Mouse (Mus musculus) olfactory bulb, adult 2 months (tissue): ENCODE data around the gene Drg1. TPM values are rescaled to one million over a fixed set of nuclear protein-coding genes. Genes with fewer than 3 reads are reported as not detected.
"Not testable (repeated sequence)": the region's sequence is repeated elsewhere in the genome, so short reads cannot be mapped to it uniquely, and the experiment has no call there.

ENCODE experiments used
- H3K27ac ChIP-seq: fragments of 200-500 bp; 2 replicates; pipeline ENCODE4 v1.5.1; 2012; ENCODE audit warnings: low read depth, low read length; ENCODE audit not compliant: insufficient read depth
- H3K4me1 ChIP-seq: fragments of 200-500 bp; 2 replicates; pipeline ENCODE4 v1.6.1; 2012; ENCODE audit warnings: low read length; ENCODE audit not compliant: control insufficient read depth, insufficient read depth
- H3K4me3 ChIP-seq: fragments of 200-500 bp; 2 replicates; pipeline ENCODE4 v1.5.1; 2012; ENCODE audit warnings: mild to moderate bottlenecking, low read depth, low read length, moderate library complexity; ENCODE audit not compliant: insufficient read depth
- WGBS: fragments of 180-500 bp; shearing (Covaris S2); methylation state at CpG from one replicate; pipeline ENCODE4 v1.1.7; 2018; 5-methylcytosine and 5-hydroxymethylcytosine counted together
- polyA plus RNA-seq: library from polyadenylated mRNA; stranded (reverse); fragments of >200 nt; gene quantifications from 2 replicates; pipeline ENCODE4 v1.2.4, GENCODE M21; 2012; ENCODE audit warnings: low replicate concordance; ENCODE audit not compliant: missing spikeins, insufficient read depth, insufficient read length

The Drg1 gene
- polyA plus RNA-seq, 1 experiment, result not detected

DNA sequence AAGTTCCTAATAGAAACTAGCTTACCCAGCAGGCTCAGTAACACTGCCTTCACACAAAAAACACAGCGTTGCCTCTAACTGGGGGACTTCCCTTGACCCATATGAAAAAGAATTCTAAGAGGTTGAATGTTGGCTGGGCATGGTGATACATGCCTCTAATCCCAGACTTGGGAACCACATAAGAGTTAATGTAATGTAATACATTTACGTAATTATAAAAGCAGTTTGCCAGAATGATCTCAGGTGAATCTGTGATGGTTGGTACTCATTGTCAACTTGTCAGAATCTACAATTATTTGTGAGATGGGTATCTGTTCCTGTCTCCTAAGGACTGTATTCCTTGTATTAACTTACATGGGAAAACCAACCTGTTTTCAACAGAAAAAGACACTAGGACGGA, 109.2 kb downstream of the Drg1 start:
- 93% methylated on average over 3 of the region's 3 CpGs for WGBS

DNA sequence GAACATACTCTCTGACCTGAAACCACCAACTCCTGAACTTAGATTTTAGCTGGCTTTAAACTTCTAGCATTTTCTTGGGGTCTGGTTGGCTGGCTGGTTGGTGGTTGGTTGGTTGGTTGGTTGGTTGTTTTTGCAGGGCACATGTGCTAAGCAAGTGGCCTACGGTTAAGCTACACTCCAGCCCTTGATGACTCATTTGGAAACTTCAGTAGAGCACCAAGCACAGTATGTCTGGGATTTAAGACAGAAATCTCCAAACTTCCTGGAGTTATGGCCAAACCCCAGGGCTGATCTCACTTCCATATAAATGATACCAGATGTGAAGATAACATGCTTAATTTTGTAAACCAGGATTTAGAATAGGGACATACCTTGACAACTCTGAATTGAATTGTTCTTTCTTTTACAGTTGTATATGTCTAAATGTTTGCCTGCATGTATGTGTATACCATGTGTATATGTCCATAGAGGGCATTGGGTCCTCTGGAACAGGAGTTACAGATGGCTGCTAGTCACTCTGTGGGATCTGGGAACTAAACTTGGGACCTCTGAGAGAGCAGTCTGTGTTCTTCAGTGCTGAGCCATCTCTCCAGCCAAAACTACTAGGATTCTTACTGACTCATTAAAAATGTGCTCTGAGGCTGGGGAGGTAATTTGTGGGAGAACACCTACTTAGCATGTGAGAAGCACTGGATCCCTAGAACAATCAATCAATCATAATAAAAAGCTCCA, 112.4 kb downstream of the Drg1 start:
- 71% methylated on average over 1 of the region's 1 CpGs for WGBS
- not testable (repeated sequence) for H3K4me1 ChIP-seq, H3K4me3 ChIP-seq, H3K27ac ChIP-seq

More for the DNA sequence above, 109.2 kb downstream of the Drg1 start:
- not testable (repeated sequence) for H3K4me1 ChIP-seq, H3K4me3 ChIP-seq, H3K27ac ChIP-seq

DNA sequence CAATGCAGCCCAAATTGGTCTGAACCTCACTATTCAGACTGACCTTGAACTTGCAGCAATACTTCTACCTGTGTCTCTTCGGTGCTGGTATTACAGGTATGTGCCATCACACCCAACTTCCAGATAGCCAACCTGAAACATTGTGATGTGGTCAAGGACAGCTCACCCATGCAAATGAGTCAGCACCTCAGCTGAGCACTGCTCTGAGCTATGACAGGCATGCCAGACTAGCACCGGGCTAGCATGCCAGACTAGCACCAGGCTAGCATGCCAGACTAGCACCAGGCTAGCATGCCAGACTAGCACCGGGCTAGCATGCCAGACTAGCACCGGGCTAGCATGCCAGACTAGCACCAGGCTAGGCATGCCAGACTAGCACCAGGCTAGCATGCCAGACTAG, 114.9 kb downstream of the Drg1 start:
- H3K4me3 ChIP-seq, H3K4me1 ChIP-seq, H3K27ac ChIP-seq: not testable (repeated sequence)
- 93% methylated on average over 4 of the region's 4 CpGs for WGBS

DNA sequence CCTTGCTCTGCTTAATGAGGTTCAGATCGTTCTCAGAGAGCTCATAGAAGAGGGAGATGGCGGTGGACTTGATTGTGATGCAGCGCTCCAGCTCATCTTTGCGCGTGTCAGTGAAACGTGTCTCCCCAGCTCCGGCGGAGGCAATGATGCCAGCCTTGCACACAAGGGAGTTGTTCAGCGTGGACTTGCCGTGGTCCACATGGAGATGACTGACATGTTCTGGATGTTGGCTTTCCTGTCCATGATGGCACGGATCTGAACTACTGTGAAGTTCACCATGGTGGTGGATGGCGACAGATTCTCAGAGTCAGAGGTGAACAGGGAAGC, 115.6 kb downstream of the Drg1 start:
- H3K27ac ChIP-seq, H3K4me3 ChIP-seq, H3K4me1 ChIP-seq: not testable (repeated sequence)
- 97% methylated on average over 12 of the region's 12 CpGs for WGBS

DNA sequence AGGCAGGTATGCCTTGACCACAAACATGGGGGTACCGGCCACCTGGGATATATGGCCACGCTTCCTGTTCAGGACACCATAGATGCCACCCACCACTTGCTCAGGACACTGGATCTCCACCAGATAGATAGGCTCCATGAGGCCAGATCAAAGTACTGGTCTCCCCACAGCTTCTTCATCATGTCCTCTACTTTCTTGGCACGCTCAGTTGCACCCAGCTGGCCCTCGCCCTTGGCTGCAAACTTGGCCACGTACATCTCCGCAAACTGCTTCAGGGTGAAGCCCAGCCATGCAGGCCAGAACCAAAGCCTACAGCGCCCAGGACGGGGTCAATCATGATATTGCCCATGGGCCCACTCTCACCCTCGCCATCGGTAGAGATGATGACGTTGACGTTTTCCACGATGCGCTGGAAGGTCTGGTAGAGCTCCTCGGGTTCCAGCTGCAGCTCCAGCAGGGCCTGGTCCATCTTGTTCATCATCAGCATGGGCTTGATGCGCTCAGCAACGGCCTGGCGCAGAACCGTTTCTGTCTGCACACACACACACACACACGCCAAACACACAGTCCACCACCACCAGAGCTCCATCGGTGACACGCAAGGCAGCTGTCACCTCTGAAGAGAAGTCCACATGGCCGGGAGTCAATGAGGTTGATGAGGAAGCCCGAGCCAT, 116.1 kb downstream of the Drg1 start:
- not testable (repeated sequence) for H3K4me3 ChIP-seq, H3K27ac ChIP-seq, H3K4me1 ChIP-seq
- 97% methylated on average over 24 of the region's 24 CpGs for WGBS

DNA sequence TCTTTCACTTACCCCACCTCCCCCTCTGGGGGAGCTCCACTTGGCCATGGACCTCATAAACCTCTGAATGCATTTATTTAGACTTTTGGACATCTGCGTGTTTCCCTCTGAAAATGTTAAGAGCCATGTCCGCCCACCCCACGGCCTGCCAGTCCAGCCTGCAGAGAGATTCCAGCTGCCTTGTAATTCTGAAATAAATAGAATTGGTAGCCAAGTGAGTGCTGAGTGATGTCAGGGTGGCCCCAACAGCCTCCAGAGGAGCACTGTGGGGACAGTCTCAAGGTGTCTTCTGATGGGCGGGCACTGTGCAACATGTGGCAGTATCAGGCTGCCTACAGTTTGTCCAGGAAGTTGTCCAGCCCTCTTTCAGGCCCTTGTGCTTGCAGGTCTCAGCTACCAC, 116.7 kb downstream of the Drg1 start:
- WGBS, result 94% methylated on average over 4 of the region's 4 CpGs
- not testable (repeated sequence) for H3K27ac ChIP-seq, H3K4me3 ChIP-seq, H3K4me1 ChIP-seq

DNA sequence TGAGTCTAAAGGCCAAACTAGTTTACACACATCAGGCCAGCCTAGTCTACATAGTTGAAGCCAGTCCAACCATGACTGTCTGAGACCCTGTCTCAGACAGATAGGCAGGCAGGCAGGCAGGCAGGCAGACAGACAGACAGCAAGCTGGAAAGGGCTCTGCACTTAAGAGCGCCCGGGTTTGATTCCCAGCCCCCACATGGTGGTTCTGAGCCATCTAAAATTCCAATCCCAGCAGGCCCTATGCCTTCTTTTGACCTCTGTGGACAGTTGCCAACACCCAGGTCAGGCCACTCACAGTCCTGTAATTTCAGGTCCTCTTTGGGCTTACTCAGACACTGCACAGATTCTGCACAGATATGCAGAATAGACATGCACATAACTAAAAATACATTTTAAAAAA, 119.4 kb downstream of the Drg1 start:
- H3K27ac ChIP-seq, H3K4me1 ChIP-seq, H3K4me3 ChIP-seq: not testable (repeated sequence)
- 94% methylated on average over 2 of the region's 2 CpGs for WGBS

DNA sequence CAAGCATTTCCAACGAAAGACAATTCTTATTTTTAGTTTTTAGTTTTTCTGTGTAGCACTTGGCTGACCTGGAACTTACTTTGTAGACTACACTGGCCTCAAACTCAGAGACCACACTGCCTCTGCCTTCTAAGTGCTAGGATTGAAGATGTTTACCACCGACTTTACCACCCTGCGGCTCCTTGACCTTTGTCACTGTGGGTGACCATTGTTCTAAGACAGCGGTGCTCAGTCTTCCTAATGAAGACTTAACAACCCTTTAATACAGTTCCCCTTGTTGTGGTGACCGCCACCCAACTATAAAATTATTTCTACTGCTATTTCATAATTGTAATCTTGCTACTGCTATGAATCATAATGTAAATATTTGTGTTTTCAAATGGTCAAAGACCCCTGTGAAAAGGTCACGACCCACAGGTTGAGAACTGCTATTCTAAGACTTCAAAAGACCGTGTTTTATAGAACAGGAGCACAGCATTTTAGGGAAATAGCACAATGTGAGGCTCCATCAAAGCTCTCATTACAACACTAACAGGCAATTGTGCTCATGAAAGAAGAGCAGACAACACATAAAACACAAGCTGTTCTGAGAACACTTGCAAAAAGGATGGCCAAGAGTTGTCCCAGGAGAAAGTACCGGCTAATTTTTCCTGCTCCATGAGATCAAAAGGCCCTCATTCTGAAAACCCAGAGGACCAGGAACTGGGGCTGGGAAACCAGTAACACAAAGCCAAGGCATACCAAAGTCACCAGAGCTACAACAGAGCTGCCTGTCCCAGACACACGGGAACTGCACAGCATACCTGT, 120.7 kb downstream of the Drg1 start:
- H3K27ac ChIP-seq, result not testable (repeated sequence)
- WGBS, result 81% methylated on average over 9 of the region's 9 CpGs

DNA sequence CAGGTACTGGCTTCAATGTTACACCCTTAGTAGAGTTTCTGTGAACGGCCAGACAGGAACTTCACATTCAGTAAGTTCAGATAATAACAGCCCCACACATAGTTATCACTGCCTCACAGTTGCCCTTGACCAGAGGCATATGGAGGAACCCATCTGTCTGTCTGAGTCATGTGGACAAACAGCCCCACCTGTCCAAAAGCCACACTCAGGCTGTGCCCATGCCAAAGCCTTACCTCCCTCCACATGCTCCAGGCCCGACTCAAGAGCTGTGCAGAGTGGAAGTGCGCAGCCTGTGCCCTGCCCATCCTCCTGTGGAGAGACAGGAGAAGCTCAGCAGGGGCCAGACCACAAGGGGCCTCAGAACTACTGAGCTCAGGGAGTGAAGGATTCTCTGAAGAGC, 122.2 kb downstream of the Drg1 start:
- H3K27ac ChIP-seq, H3K4me1 ChIP-seq, H3K4me3 ChIP-seq: not testable (repeated sequence)
- WGBS, result 91% methylated on average over 3 of the region's 3 CpGs

More for the DNA sequence above, 120.7 kb downstream of the Drg1 start:
- H3K4me1 ChIP-seq, H3K4me3 ChIP-seq: not testable (repeated sequence)

DNA sequence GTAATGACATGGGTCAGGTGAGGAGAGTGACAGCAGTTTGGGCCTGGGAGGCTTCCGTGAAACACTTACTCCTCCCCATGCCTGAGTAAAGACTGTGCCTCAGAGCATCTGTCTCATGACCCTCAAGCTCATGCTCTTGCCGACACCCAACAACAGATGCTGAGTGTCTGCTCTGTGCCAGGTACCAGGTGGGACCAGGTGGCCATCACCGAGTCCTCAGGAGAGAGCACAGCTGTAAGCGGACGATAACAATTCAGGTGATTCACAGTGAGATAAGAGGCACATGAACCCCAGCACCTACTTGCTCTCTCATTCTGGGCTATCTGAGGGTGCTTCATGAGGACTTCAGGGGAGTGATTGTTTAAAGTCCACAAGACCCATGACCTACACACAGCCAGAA, 123.8 kb downstream of the Drg1 start:
- not testable (repeated sequence) for H3K4me3 ChIP-seq, H3K27ac ChIP-seq, H3K4me1 ChIP-seq
- WGBS, result 90% methylated on average over 4 of the region's 5 CpGs

DNA sequence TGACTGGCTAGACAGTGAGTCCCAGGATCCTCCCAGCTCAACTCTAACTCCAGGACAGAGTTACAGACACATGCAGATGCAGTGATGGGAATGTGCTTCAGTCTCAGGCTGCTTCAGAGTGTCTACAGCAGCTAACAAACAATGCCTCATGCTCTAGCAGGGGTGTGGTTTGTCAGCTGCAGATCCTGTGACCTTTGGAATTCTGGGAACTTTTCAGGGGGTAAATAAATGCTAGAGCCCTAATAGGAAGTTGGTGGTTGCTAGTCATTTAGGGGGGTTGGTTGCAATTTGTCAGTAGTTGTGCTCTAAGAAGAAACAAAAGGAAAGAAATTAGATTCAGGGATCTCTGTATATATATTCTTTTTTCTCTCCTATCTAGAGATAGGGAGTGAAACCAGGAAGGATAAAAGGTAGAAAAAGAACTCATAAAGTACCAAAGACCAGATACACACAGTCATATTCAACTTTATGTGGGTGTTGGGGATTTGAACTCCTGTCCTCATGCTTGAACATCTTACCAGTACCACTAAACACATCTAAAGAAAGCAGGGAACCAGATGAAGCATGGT, 125.2 kb downstream of the Drg1 start:
- not testable (repeated sequence) for H3K27ac ChIP-seq, H3K4me1 ChIP-seq, H3K4me3 ChIP-seq

DNA sequence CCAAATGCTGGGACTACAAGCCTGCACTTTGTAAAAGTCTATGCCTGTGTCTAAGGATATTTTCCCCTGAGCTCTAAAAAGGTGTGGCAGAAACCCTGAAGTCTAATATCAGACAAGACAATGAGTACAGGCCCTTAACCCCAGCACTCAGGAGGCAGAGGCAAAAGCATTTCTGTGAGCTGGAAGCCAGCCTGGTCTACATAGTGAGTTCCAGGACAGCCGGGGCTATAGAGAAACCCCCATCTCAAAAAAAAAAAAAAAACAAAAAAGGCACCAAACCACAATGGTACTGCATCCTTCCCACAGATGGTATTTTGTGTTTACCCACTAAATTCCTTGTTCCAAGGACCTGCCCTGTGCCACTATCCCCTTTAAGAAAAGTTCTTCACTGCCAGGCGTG, 127.9 kb downstream of the Drg1 start:
- not testable (repeated sequence) for H3K4me3 ChIP-seq, H3K4me1 ChIP-seq, H3K27ac ChIP-seq
- 82% methylated on average over 2 of the region's 2 CpGs for WGBS
